Mouse (Mus musculus) forebrain, embryonic 14.5 days (tissue): ENCODE results near the gene Sult1c1. TPM values are rescaled to one million over a fixed set of nuclear protein-coding genes. Genes with fewer than 3 reads are reported as not detected.
"Not testable (repeated sequence)": the region's sequence is repeated elsewhere in the genome, so short reads cannot be mapped to it uniquely, and the experiment has no call there.

Source experiments
- ATAC-seq: fragments of 200-750 bp; cut with Nextera tagmentation; 2 replicates; pipeline ENCODE4 v1.8.0; 2017; ENCODE audit warnings: mild to moderate bottlenecking, moderate library complexity
- DNase-seq: peaks from one replicate; pipeline ENCODE4 v3.0.0-alpha.2; 2015; ENCODE audit warnings: low spot score
- H3K27ac ChIP-seq: fragments of 300-500 bp; sonication (generic); 2 replicates; pipeline ENCODE4 v1.5.1; 2014; ENCODE audit warnings: low read depth, mild to moderate bottlenecking, control low read depth, low read length, moderate library complexity
- H3K27me3 ChIP-seq: fragments of 300-500 bp; sonication (generic); replicated peaks from 2 replicates; pipeline ENCODE4 v1.6.1; 2014; ENCODE audit warnings: low read length, control low read depth, mixed read lengths; ENCODE audit not compliant: control insufficient read depth, insufficient read depth
- H3K36me3 ChIP-seq: fragments of 300-500 bp; sonication (generic); 2 replicates; pipeline ENCODE4 v1.6.1; 2014; ENCODE audit warnings: low read length, control low read depth; ENCODE audit not compliant: control insufficient read depth, insufficient read depth
- H3K4me1 ChIP-seq: fragments of 300-500 bp; sonication (generic); 2 replicates; pipeline ENCODE4 v1.6.1; 2014; ENCODE audit warnings: antibody characterized with exemption, low read length, control low read depth; ENCODE audit not compliant: control insufficient read depth, insufficient read depth
- H3K4me2 ChIP-seq: fragments of 300-500 bp; sonication (generic); 2 replicates; pipeline ENCODE4 v1.6.1; 2014; ENCODE audit warnings: mild to moderate bottlenecking, control low read depth, low read length
- H3K4me3 ChIP-seq: fragments of 300-500 bp; sonication (generic); 2 replicates; pipeline ENCODE4 v1.5.1; 2014; ENCODE audit warnings: low read depth, low read length, control low read depth
- H3K9ac ChIP-seq: fragments of 300-500 bp; sonication (generic); 2 replicates; pipeline ENCODE4 v1.6.1; 2014; ENCODE audit warnings: mild to moderate bottlenecking, low read length, control low read depth, moderate library complexity
- H3K9me3 ChIP-seq: fragments of 300-500 bp; sonication (generic); replicated peaks from 2 replicates; pipeline ENCODE4 v1.6.1; 2016; ENCODE audit warnings: low read length, control low read depth, mixed read lengths; ENCODE audit not compliant: control insufficient read depth
- WGBS: fragments of 180-500 bp; shearing (Covaris S2); extraction: QIAGEN DNeasy Blood & Tissue Kit; methylation state at CpG from one replicate; pipeline ENCODE4 v1.1.7; 2014; 5-methylcytosine and 5-hydroxymethylcytosine counted together
- polyA plus RNA-seq: library from polyadenylated mRNA; unstranded; fragments of >200 nt; fragmentation: Nextera tagmentation; extraction: Ambion mirVana; gene quantifications from 2 replicates; pipeline ENCODE4 v1.2.1, GENCODE M21; 2014

The Sult1c1 gene
- not detected in 2 replicates for polyA plus RNA-seq

GRCm38 (mm10) chr17:53990574-53990973, at the start of gene Sult1c1:
TSS of gene Sult1c1 (minus strand) at chr17:53990674.
- Histone ChIP-seq H3K4me1 (no peaks in the 10 kb centered on the region), H3K27ac (no peak within 1 kb of the TSS), H3K36me3 (no peaks in the 10 kb centered on the region), H3K4me3 (no peak within 1 kb of the TSS), H3K9ac (no peak within 1 kb of the TSS), H3K27me3 (no peaks in the 10 kb centered on the region), H3K4me2 (no peak within 1 kb of the TSS), H3K9me3 (no peaks in the 10 kb centered on the region)
- no peak for DNase-seq
- no peak for ATAC-seq
- WGBS = 82% methylated on average over 6 of the region's 6 CpGs

- peak; percentile 68 for DNase-seq
- H3K27ac ChIP-seq = no peak overlapping the region
- no peaks in the 10 kb centered on the region for H3K4me1 ChIP-seq
- no peaks in the 10 kb centered on the region for H3K27me3 ChIP-seq
- no peaks in the 10 kb centered on the region for H3K9me3 ChIP-seq
- H3K4me2 ChIP-seq = no peak overlapping the region
- no peak overlapping the region for H3K9ac ChIP-seq
- 11% methylated on average over 1 of the region's 1 CpGs for WGBS
- ATAC-seq = peak; percentile 75
- no peak overlapping the region for H3K4me3 ChIP-seq
- no peaks in the 10 kb centered on the region for H3K36me3 ChIP-seq
Measured at GRCm38 (mm10) chr17:54014204-54014603, 23.7 kb upstream of the Sult1c1 start.

- DNase-seq (no peak), ATAC-seq (no peak)
- Histone ChIP-seq H3K27ac (no peak overlapping the region), H3K4me3 (no peak overlapping the region), H3K9me3 (no peaks in the 10 kb centered on the region), H3K4me1 (no peaks in the 10 kb centered on the region), H3K4me2 (no peak overlapping the region), H3K9ac (no peak overlapping the region), H3K36me3 (no peaks in the 10 kb centered on the region), H3K27me3 (no peaks in the 10 kb centered on the region)
Measured at GRCm38 (mm10) chr17:54011196-54011595, 20.7 kb upstream of the Sult1c1 start.

GRCm38 (mm10) chr17:54010536-54010935, 20.1 kb upstream of the Sult1c1 start:
- not testable (repeated sequence) for ATAC-seq, H3K4me2 ChIP-seq, H3K27ac ChIP-seq, H3K27me3 ChIP-seq, H3K36me3 ChIP-seq, H3K9me3 ChIP-seq, H3K9ac ChIP-seq, H3K4me3 ChIP-seq, DNase-seq, H3K4me1 ChIP-seq
- WGBS = 89% methylated on average over 1 of the region's 1 CpGs

GRCm38 (mm10) chr17:54003522-54003921, 13.0 kb upstream of the Sult1c1 start:
- no peak overlapping the region for H3K4me2 ChIP-seq
- 80% methylated on average over 4 of the region's 4 CpGs for WGBS
- no peak overlapping the region for H3K9ac ChIP-seq
- H3K4me1 ChIP-seq = no peaks in the 10 kb centered on the region
- H3K9me3 ChIP-seq = no peaks in the 10 kb centered on the region
- no peak overlapping the region for H3K27ac ChIP-seq
- H3K27me3 ChIP-seq = no peaks in the 10 kb centered on the region
- DNase-seq (no peak), ATAC-seq (no peak)
- no peaks in the 10 kb centered on the region for H3K36me3 ChIP-seq
- no peak overlapping the region for H3K4me3 ChIP-seq

GRCm38 (mm10) chr17:53973606-53974005, 16.9 kb downstream of the Sult1c1 start:
- Histone ChIP-seq H3K9me3 (no peaks in the 10 kb centered on the region), H3K4me1 (no peaks in the 10 kb centered on the region), H3K4me2 (no peak overlapping the region), H3K27me3 (no peaks in the 10 kb centered on the region), H3K9ac (no peak overlapping the region), H3K27ac (no peak overlapping the region), H3K4me3 (no peak overlapping the region), H3K36me3 (no peaks in the 10 kb centered on the region)
- DNase-seq (no peak), ATAC-seq (no peak)
- 85% methylated on average over 4 of the region's 4 CpGs for WGBS

- Histone ChIP-seq H3K27ac (no peak overlapping the region), H3K9ac (no peak overlapping the region), H3K4me3 (no peak overlapping the region), H3K9me3 (no peaks in the 10 kb centered on the region), H3K27me3 (no peaks in the 10 kb centered on the region), H3K36me3 (no peaks in the 10 kb centered on the region), H3K4me2 (no peak overlapping the region), H3K4me1 (no peaks in the 10 kb centered on the region)
- no peak for ATAC-seq
- 94% methylated on average over 19 of the region's 19 CpGs for WGBS
- no peak for DNase-seq
Measured at GRCm38 (mm10) chr17:53941569-53942162, 48.8 kb downstream of the Sult1c1 start.

- Histone ChIP-seq H3K27ac (no peak overlapping the region), H3K9ac (no peak overlapping the region), H3K9me3 (no peaks in the 10 kb centered on the region), H3K4me1 (no peaks in the 10 kb centered on the region), H3K36me3 (no peaks in the 10 kb centered on the region), H3K4me2 (no peak overlapping the region), H3K4me3 (no peak overlapping the region), H3K27me3 (no peaks in the 10 kb centered on the region)
- 92% methylated on average over 8 of the region's 8 CpGs for WGBS
- DNase-seq (no peak), ATAC-seq (no peak)
Measured at GRCm38 (mm10) chr17:53940726-53941125, 49.7 kb downstream of the Sult1c1 start.
